Mouse (Mus musculus) mouse embryonic stem cell (cell line): Measurements from ENCODE around the gene Bclaf1.

ENCODE experiments used
- in situ Hi-C, 2 experiments: fragments of 300-500 bp; cut with MboI; formaldehyde crosslinking; loops; 1 replicate in 1 of 2; 3 replicates in 1 of 2; pipeline ENCODE4 v1.14.3; 2019 to 2020; ENCODE audit warnings: low sequenced_read_pairs in 2 of 2, low pct_unique_long_range_greater_than_20kb in 1 of 2, mixed read lengths in 1 of 2; ENCODE audit not compliant: unreplicated experiment in 1 of 2

Gene Bclaf1

DNA sequence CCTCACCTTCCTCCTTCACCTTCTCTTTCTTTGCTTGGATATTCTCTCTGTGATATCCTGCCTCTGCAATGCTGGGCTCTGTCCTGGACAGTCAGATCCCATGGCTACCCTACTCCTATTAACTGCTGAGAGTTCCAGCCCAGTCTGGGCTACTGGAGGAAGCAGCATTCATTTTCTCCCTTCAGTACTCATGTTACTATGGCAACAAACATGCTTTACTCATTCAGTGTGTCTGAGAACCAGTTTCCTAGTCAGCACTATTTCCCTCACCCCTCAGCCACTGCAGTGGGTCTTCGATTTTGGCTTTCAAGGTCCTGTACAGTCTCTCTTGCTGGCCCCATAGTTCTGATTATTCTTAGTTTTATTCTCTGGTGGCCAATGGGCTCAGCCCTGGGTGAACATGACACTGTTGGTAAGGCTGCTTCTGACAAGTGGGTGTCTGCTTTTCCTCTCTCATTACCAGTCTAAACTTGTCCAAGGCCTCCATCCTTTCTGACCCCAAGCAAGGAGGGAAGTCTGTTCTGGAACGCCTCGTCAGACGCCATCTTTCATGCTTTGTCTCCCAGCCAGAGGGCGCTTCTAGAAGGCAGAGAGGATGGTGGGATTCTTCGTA is 70.6 kb downstream of the Bclaf1 start:
- in situ Hi-C loops = no loop called here

DNA sequence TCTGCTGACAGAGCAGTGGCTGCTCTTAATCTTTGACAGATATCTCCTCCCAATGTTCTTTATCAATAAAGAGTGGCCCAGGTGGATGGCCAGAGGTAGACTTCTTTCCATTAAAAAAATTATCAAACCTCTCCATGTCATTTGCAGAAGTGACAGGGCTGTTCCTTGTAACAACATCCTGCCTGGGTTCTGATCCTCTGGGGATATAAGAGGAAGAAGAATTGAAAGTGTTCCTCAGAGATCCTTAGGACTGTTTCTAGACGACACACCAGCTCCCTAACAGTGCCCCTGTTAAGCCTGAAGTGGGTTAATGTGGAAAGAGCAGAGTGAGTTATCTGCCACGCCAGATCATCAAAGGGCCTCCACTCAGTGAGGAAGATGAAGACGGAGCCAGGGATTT is 78.3 kb downstream of the Bclaf1 start:
- in situ Hi-C loops = no loop called here
